Mouse (Mus musculus) bone marrow, adult 2 months (tissue): ENCODE results near the gene Prkch. TPM values are rescaled to one million over a fixed set of nuclear protein-coding genes. Genes with fewer than 3 reads are reported as not detected.
"Not testable (repeated sequence)": the region's sequence is repeated elsewhere in the genome, so short reads cannot be mapped to it uniquely, and the experiment has no call there.

Experiments
- H3K27ac ChIP-seq: fragments of 200-500 bp; 2 replicates; pipeline ENCODE4 v1.5.1; 2012; ENCODE audit warnings: low read depth, mild to moderate bottlenecking, control low read depth, inconsistent platforms, low read length; ENCODE audit not compliant: control insufficient read depth, poor library complexity, insufficient read depth
- H3K4me1 ChIP-seq: fragments of 200-500 bp; 2 replicates; pipeline ENCODE4 v1.6.1; 2011; ENCODE audit warnings: low read length; ENCODE audit not compliant: control insufficient read depth, insufficient read depth
- H3K4me3 ChIP-seq: fragments of 200-500 bp; replicated peaks from 2 replicates; pipeline ENCODE3; 2011; ENCODE audit warnings: mild to moderate bottlenecking, low read depth, low read length, control low read depth; ENCODE audit not compliant: control insufficient read depth
- CTCF ChIP-seq: fragments of 200-500 bp; IDR thresholded peaks from 2 replicates; pipeline ENCODE4 v1.5.1; 2011; ENCODE audit warnings: low read length, control low read depth; ENCODE audit not compliant: control insufficient read depth, insufficient read depth
- POLR2A ChIP-seq: fragments of 200-500 bp; IDR thresholded peaks from 2 replicates; pipeline ENCODE4 v1.6.1; 2011; ENCODE audit warnings: low read depth, mild to moderate bottlenecking, control low read depth, low read length, borderline replicate concordance; ENCODE audit not compliant: control insufficient read depth
- WGBS: fragments of 180-500 bp; shearing (Covaris S2); methylation state at CpG from one replicate; pipeline ENCODE4 v1.1.7; 2018; 5-methylcytosine and 5-hydroxymethylcytosine counted together
- polyA plus RNA-seq: library from polyadenylated mRNA; stranded (reverse); fragments of >200 nt; gene quantifications from 2 replicates; pipeline ENCODE4 v1.2.4, GENCODE M21; 2011; ENCODE audit warnings: low replicate concordance; ENCODE audit not compliant: missing spikeins, insufficient read depth, insufficient read length

Gene Prkch
- polyA plus RNA-seq, 1 experiment = 7.8 TPM

DNA sequence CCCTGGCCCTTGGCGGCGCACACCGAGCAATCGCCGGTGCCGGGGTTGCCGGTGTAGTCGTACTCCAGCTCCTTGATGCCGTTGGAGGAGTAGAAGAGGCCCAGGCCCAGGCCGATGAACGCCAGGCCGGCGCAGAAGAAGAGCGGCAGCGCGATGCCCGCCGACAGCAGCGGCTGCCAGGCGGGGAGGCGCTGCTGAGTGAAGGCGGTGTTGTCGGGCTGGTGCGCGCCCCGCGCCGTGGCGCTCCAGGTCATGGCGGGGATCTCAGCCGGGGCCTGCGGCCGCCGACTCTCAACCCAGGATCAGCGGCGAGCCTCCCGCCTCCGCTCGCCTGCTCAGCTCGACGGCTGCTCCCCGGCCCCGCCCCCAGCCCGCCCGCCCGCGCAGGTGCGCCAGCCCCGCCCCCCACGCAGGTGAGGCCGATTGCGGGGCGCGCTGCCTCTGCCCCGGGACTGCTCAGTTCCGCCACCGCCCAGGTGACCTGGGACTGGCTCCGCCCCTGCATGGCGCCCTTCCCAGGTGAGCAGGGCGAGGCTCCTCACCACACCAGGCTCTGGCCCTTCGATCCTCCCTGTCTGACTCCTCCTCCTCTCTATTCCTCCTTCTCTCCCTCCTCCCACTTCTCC lies 38.4 kb upstream of the Prkch start, which contains the start of gene Tmem30b:
Tmem30b (minus strand) TSS at position 307 of the 626 bp plus-strand sequence.
- Histone ChIP-seq H3K4me1 (no peaks in the 10 kb centered on the region), H3K27ac (no peak within 1 kb of the TSS; the same call in 1 of the 2 replicates), H3K4me3 (no peak within 1 kb of the TSS)
- no peak for TF ChIP-seq CTCF
- TF ChIP-seq POLR2A = no peak
- WGBS = 14% methylated on average over 58 of the region's 61 CpGs

DNA sequence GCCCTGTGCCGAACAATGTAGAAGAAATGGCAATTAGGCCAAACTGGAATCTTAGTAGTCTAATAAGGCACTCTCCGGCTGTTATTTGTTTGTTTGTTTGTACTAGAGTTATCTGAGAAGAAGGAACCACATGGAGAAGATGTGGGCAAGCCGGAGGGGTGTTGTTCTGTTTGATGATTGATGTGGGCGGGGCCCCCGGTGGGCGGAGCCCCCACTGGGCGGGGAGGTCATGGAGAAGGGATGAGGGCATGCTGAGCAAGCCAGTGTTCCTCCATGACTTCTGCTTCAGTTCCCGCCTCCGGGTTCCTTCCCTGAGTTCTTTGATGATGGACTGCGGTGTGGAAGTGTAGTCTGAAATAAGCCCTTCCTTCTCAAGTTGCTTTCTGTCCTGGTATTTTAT lies 37.0 kb upstream of the Prkch start:
- 46% methylated on average over 10 of the region's 10 CpGs for WGBS

DNA sequence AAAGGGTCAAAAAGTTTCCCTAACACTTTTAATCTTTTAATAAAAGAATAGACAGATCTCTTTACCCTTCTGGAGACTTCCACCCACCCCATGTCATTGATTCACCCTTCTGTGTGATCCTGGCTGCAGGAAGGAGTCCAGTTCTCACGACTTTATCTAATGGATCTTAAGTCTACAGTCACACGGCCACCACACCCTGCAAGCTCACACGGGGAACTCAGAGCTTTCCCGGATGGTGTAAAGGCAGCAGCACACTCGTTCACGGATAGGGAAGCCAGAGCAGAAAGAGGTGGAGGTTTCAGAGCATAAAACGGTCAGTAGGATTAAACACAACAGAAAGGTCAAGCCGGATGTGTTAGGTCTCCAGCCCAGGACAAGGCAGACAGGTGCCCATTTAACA lies 36.3 kb upstream of the Prkch start:
- 60% methylated on average over 8 of the region's 8 CpGs for WGBS
- H3K4me3 ChIP-seq = no peak overlapping the region
- no peak overlapping the region for H3K27ac ChIP-seq
- H3K4me1 ChIP-seq = no peaks in the 10 kb centered on the region
- no peak for TF ChIP-seq CTCF
- no peak for TF ChIP-seq POLR2A

More for the DNA sequence above, 37.0 kb upstream of the Prkch start:
- no peak overlapping the region for H3K27ac ChIP-seq
- H3K4me1 ChIP-seq = no peaks in the 10 kb centered on the region
- H3K4me3 ChIP-seq = no peak overlapping the region
- TF ChIP-seq CTCF (no peak), POLR2A (no peak)

DNA sequence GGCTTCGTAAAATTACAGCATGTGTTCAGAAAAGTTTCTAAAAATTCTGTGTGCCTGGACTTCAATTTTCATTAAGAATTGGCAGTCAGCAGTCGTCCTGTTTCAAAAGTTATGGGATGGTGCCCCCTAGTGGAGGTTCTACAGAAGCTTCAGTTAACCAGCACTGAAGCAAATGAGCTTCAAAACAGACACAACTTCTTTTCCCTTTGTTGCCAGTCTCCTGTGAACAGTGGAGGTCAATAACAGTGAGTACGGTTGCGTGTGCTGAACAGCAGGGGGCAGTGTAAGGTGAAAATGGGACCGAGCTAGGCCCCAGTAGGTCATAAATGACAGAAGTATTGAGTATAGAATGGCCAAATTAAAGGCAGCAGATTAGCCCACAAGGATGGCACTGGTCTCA lies 30.4 kb upstream of the Prkch start:
- WGBS = 2% methylated on average over 5 of the region's 5 CpGs
- peak; percentile 50; the same call in 1 of the 2 replicates for TF ChIP-seq CTCF
- no peak for TF ChIP-seq POLR2A
- Histone ChIP-seq H3K4me1 (no peaks in the 10 kb centered on the region), H3K27ac (no peak overlapping the region), H3K4me3 (no peak overlapping the region)

DNA sequence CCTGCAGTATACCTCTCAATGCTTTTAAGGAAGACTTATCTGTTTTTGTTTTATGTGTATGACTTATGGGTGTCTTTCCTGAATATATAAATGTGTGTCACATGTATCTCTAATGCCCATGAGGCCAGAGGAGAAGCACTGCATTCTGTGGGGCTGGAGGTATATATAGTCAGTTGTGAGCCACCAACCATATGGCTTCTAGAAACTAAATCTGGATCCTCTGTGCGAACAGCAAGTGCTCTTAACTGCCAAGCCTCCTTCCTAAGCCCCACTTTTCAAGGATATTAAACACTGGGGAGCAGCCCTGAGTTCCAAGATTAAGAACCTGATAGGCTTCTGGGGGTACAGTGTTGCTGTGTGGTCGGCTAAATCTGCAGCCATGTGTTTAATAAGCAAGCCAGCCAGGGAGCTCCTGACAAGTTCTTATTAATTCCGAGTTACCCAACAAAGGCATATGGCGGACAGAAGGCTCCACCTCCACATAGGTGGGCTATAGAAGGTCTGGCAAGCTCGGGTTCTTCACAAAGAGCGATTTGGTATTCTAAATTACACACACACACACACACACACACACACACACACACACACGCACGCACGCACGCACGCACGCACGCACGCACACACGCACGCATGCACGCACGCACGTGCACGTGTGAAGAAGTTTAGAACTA lies 25.9 kb upstream of the Prkch start:
- WGBS = 86% methylated on average over 20 of the region's 20 CpGs
- Histone ChIP-seq H3K27ac (no peak overlapping the region), H3K4me1 (no peaks in the 10 kb centered on the region), H3K4me3 (no peak overlapping the region)
- no peak for TF ChIP-seq POLR2A
- TF ChIP-seq CTCF = no peak

DNA sequence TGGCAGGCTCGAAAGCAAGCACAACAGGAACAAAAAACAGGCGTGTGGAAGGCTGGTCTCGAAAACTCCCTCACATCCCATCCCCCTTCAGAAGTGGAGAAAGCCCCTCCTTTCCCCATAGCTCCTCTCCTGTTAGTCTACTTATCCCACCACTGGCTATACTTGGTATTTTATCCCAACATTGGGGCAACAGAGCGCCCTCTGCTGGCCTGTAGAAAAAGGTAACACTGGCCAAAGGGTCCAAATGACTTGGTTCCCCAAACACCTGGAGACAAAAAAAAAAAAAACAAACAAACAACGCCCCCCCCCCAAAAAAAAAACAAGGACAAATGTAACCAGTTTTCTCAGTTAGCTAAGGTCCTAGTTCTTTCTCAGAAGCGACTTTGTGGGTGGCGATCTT lies 24.5 kb upstream of the Prkch start:
- TF ChIP-seq POLR2A (no peak), CTCF (peak; percentile 29; the same call in 1 of the 2 replicates)
- no peaks in the 10 kb centered on the region for H3K4me1 ChIP-seq
- 60% methylated on average over 7 of the region's 7 CpGs for whole genome bisulfite sequencing
- no peak overlapping the region for H3K27ac ChIP-seq
- no peak overlapping the region for H3K4me3 ChIP-seq

DNA sequence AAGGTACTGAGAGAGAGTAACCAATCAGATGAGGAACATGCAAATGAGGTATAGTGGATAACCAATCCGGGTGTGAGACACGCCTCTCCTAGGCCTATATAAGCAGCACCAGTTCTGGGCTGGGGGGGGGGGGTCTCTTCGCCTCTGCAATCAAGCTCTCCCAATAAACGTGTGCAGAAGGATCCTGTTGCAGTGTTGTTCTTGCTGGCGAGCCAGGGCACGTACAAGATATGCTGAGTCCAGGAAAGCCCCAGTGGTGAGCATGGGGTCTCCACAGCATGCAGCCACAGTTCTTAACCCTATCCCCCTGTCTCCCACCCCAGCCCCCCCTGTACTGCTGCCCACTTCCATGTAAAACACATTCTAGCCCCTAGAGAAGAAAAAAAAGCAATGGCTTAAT lies 21.5 kb upstream of the Prkch start:
- not testable (repeated sequence) for H3K4me3 ChIP-seq, H3K27ac ChIP-seq, H3K4me1 ChIP-seq
- 81% methylated on average over 6 of the region's 6 CpGs for WGBS

DNA sequence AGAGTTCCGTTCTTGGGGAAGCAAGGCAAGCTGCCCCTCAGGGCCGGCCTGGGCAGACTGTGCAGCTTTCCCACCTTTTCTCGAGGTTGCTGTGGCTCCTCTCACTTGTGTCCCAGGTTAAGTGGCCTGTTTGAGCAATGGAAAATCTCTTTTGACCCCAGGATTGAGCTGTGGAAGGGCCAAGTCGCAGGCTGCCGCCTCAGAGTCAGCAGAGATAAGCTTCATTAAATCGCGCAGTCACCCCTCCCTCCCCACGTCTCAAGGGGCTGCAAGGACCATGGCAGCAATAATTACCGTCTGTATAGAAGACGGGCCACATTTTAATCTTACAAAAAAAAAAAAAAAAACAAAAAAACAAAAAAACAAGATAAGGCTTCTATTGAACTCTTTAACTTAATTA lies 20.4 kb upstream of the Prkch start:
- no peak overlapping the region for H3K27ac ChIP-seq
- H3K4me3 ChIP-seq = no peak overlapping the region
- no peak for TF ChIP-seq CTCF
- no peak for TF ChIP-seq POLR2A
- H3K4me1 ChIP-seq = no peaks in the 10 kb centered on the region
- 56% methylated on average over 10 of the region's 10 CpGs for WGBS
